Mouse (Mus musculus) brain, embryonic 14.5 days (tissue): ENCODE results near the gene Wdr5.

Experiments
- CTCF ChIP-seq: fragments of 200-500 bp; IDR thresholded peaks from 2 replicates; pipeline ENCODE4 v1.5.1; 2012; ENCODE audit warnings: inconsistent platforms, mild to moderate bottlenecking, moderate library complexity, borderline replicate concordance; ENCODE audit not compliant: insufficient read depth, insufficient read length; ENCODE audit errors: extremely low read depth
- POLR2A ChIP-seq: fragments of 200-500 bp; IDR thresholded peaks from 2 replicates; pipeline ENCODE4 v1.6.1; 2012; ENCODE audit warnings: mild to moderate bottlenecking, inconsistent platforms, borderline replicate concordance; ENCODE audit not compliant: poor library complexity, insufficient read depth, insufficient read length, severe bottlenecking; ENCODE audit errors: extremely low read depth

DNA sequence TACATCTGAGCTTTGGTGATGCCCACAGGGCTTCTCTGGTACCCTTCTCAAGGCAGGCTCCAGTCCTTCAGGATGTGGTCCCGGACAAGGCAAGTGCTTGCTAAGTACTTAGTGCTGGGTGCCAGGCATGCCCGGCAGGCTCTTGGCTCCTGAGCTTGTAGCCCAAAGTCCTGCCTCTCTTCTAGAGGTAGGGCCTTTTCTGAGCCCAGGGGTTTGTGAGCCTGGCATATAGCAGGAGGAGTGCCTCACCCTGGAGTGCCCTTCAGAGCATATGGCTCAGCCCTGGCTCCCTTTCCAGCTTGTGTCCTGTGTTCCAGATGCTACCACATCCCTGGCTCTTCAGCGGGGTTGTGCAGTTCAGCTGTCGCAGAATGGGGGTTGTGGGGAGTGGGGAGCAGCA lies 49.7 kb downstream of the Wdr5 start:
- TF ChIP-seq POLR2A (no peak), CTCF (no peak)
